ENCODE assay signal across 8 mouse cellular contexts in the genomic region with DNA sequence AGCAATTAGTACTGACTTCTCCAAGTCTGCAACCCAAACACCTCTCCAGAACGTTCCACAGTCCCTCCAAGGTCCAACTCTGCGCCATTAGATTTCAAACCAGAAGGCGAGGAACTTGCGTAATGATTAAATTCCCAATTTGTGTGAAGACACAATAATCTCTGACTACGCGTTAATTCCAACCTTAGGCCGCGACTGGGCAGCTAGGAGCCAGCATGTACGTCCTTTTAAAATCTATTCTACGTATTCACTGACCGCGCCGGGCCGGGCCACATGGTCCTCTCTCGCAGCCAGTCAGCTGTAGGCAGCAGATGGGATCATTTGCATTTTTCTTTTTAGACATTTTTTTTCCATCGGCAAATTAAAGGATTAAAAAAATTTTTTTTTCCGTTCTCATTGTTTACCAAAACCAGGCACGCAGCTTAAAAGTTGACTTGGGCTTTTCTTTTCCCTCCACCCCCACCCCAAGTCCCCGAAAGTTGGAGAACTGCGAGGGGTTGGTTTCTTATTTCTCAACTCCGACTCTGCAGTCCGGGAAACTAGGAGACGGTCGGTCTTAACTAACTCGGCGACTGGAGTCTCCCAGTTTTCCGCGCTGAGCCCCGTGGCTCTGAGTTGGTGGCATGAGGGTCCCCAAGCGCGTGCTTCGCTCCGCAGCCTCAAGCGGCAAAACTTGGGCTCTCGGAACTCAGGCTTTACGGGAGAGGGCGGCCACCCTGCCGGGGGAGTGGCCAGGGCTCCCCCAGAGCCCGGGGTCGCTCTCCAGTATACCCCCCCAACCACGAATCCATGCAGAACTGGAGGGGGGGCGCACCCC. TPM values are rescaled to one million over a fixed set of nuclear protein-coding genes. Genes with fewer than 3 reads are reported as not detected.
DNase-seq lines count a peak whose midpoint lies in the region; ATAC-seq and TF ChIP-seq lines count a peak whose summit lies in the region.

No protein-coding gene starts in this region.

- H3K27me3 ChIP-seq in heart, embryonic 15.5 days = no peaks in the 10 kb centered on the region
- peaks cover 7% of the 10 kb centered on the region; the same call in 1 of the 2 replicates for H3K27me3 ChIP-seq in liver, embryonic 16.5 days (ENCODE audit: control insufficient read depth, insufficient read depth, low read depth, low read length)
- H3K27me3 ChIP-seq in neural tube, embryonic 14.5 days (ENCODE audit: control insufficient read depth, insufficient read depth, low read length) = no peaks in the 10 kb centered on the region

- DNase-seq in B cell, adult 2 months = peak; percentile 36 to 46
- peak; percentile 79 to 80 for DNase-seq in adrenal gland, postnatal 36 days
- peak; percentile 77 for DNase-seq in kidney, postnatal 14 days
- DNase-seq in testis, postnatal 14 days (ENCODE audit: low spot score) = peak; percentile 53

- H3K4me1 ChIP-seq in embryonic fibroblast, embryonic 13.5 days (ENCODE audit: control insufficient read depth, insufficient read depth, low read length) = peaks cover 6% of the 10 kb centered on the region
- peaks cover 36% of the 10 kb centered on the region for H3K4me1 ChIP-seq in heart, embryonic 15.5 days (replicated peaks)
- H3K4me1 ChIP-seq in liver, embryonic 16.5 days (ENCODE audit: control insufficient read depth, low read depth, low read length) = peaks cover 20% of the 10 kb centered on the region
- H3K4me1 ChIP-seq in neural tube, embryonic 14.5 days (ENCODE audit: control insufficient read depth, insufficient read depth, low read length) = peaks cover 15% of the 10 kb centered on the region; the same call in 1 of the 2 replicates

- ATAC-seq in heart, embryonic 15.5 days (replicated peaks; ENCODE audit: insufficient number of reproducible peaks, insufficient read depth, low FRiP score, low read depth) = no peak; the same call in 1 of the 2 replicates
- no peak for ATAC-seq in liver, embryonic 16.5 days (ENCODE audit: low read depth)
- peak; percentile 28 for ATAC-seq in neural tube, embryonic 14.5 days (ENCODE audit: low read depth)

- peak overlapping the region; percentile 70 for H3K27ac ChIP-seq in embryonic fibroblast, embryonic 13.5 days (ENCODE audit: insufficient read depth, low read length)
- H3K27ac ChIP-seq in heart, embryonic 15.5 days = peak overlapping the region; percentile 98
- peak overlapping the region; percentile 85 for H3K27ac ChIP-seq in liver, embryonic 16.5 days (ENCODE audit: low read length)
- peak overlapping the region; percentile 95 for H3K27ac ChIP-seq in neural tube, embryonic 14.5 days (ENCODE audit: low read depth, low read length)

- H3K9ac ChIP-seq in heart, embryonic 15.5 days = peak overlapping the region; percentile 97
- H3K9ac ChIP-seq in liver, embryonic 16.5 days (ENCODE audit: low read depth, low read length) = peak overlapping the region; percentile 81
- H3K9ac ChIP-seq in neural tube, embryonic 14.5 days (replicated peaks; ENCODE audit: low read depth, low read length) = peak overlapping the region; percentile 97

- peak; percentile 46 for TF ChIP-seq POLR2A in embryonic fibroblast, embryonic 13.5 days (IDR thresholded peaks at IDR 0.05; ENCODE audit: low read depth, low read length)

- peak overlapping the region; percentile 66 for H3K4me3 ChIP-seq in embryonic fibroblast, embryonic 13.5 days (ENCODE audit: insufficient read depth, low read length)
- peak overlapping the region; percentile 90 for H3K4me3 ChIP-seq in heart, embryonic 15.5 days
- H3K4me3 ChIP-seq in liver, embryonic 16.5 days (ENCODE audit: low read depth, low read length) = peak overlapping the region; percentile 78
- peak overlapping the region; percentile 92 for H3K4me3 ChIP-seq in neural tube, embryonic 14.5 days (ENCODE audit: low read depth, low read length)

- H3K9me3 ChIP-seq in heart, embryonic 15.5 days (replicated peaks) = no peaks in the 10 kb centered on the region
- no peaks in the 10 kb centered on the region for H3K9me3 ChIP-seq in liver, embryonic 16.5 days (replicated peaks; ENCODE audit: control insufficient read depth, low read length)
- no peaks in the 10 kb centered on the region for H3K9me3 ChIP-seq in neural tube, embryonic 14.5 days (ENCODE audit: control insufficient read depth, low read length)

- WGBS in heart, embryonic 15.5 days = under 1% methylated on average over 42 of the region's 42 CpGs
- under 1% methylated on average over 42 of the region's 42 CpGs for WGBS in liver, embryonic 16.5 days (ENCODE audit: insufficient replicate concordance)
- WGBS in neural tube, embryonic 14.5 days = under 1% methylated on average over 42 of the region's 42 CpGs

- no peak for TF ChIP-seq CTCF in embryonic fibroblast, embryonic 13.5 days (IDR thresholded peaks at IDR 0.05; ENCODE audit: borderline replicate concordance, insufficient read depth, low read length)

- H3K4me2 ChIP-seq in heart, embryonic 15.5 days = peak overlapping the region; percentile 99
- H3K4me2 ChIP-seq in liver, embryonic 16.5 days (ENCODE audit: low read depth, low read length) = peak overlapping the region; percentile 97
- H3K4me2 ChIP-seq in neural tube, embryonic 14.5 days (ENCODE audit: low read depth, low read length) = peak overlapping the region; percentile 98

- H3K36me3 ChIP-seq in heart, embryonic 15.5 days = no peaks in the 10 kb centered on the region
- H3K36me3 ChIP-seq in liver, embryonic 16.5 days (ENCODE audit: control insufficient read depth, insufficient read depth) = no peaks in the 10 kb centered on the region
- H3K36me3 ChIP-seq in neural tube, embryonic 14.5 days (ENCODE audit: control insufficient read depth, insufficient read depth, low read length) = no peaks in the 10 kb centered on the region

RNA-seq across cellular contexts. Expression of a gene that starts 0.6 kb away (rescaled TPM):
- 1 to 10 TPM; 6.1 to 6.2 TPM for total RNA-seq in adrenal gland, postnatal 36 days (2021)
- 7.8 and 8.8 TPM in 2 replicates for polyA plus RNA-seq in embryonic fibroblast, embryonic 13.5 days (2011; ENCODE audit: insufficient read length, low read depth, missing spikeins)
- polyA plus RNA-seq in heart, embryonic 15.5 days (2015; fragmentation: Nextera tagmentation; extraction: Ambion mirVana) = 2.5 and 3.8 TPM in 2 replicates
- polyA plus RNA-seq in liver, embryonic 16.5 days (2015; fragmentation: Nextera tagmentation; extraction: Ambion mirVana) = 0.60 and 0.96 TPM in 2 replicates
- 3.7 and 3.8 TPM in 2 replicates for polyA plus RNA-seq in neural tube, embryonic 14.5 days (2014; fragmentation: Nextera tagmentation; extraction: Ambion mirVana)

RNA-seq across cellular contexts. Expression of a gene that starts 45.8 kb away (rescaled TPM):
- 10 to 100 TPM in 1 of 2 experiments, not detected in 1; 12.0 TPM for total RNA-seq in adrenal gland, postnatal 36 days (2021)
- 15.4 and 21.8 TPM in 2 replicates for polyA plus RNA-seq in embryonic fibroblast, embryonic 13.5 days (2011; ENCODE audit: insufficient read length, low read depth, missing spikeins)
- polyA plus RNA-seq in heart, embryonic 15.5 days (2015; fragmentation: Nextera tagmentation; extraction: Ambion mirVana) = 16.0 and 16.5 TPM in 2 replicates
- 2.9 and 6.0 TPM in 2 replicates for polyA plus RNA-seq in liver, embryonic 16.5 days (2015; fragmentation: Nextera tagmentation; extraction: Ambion mirVana)
- polyA plus RNA-seq in neural tube, embryonic 14.5 days (2014; fragmentation: Nextera tagmentation; extraction: Ambion mirVana) = 17.9 and 26.8 TPM in 2 replicates
